Mouse (Mus musculus) urinary bladder, postnatal 4 days (tissue): ENCODE data around the gene Hipk1.
"Not testable (repeated sequence)": the region's sequence is repeated elsewhere in the genome, so short reads cannot be mapped to it uniquely, and the experiment has no call there.

Source experiments
- DNase-seq, 2 experiments: peaks; one replicate each; pipeline ENCODE4 v3.0.0; 2021 to 2022; ENCODE audit warnings: low spot score in 2 of 2

Gene Hipk1

GRCm38 (mm10) chr3:103791230-103792110, at the start of gene Hipk1:
Gene Hipk1 (minus strand): TSS chr3:103791563.
- DNase-seq, result peak; percentile 90 to 94

GRCm38 (mm10) chr3:103840946-103841345, 49.6 kb upstream of the Hipk1 start:
- DNase-seq, result not testable (repeated sequence)

- not testable (repeated sequence) for DNase-seq
These were observed 48.8 kb upstream of the Hipk1 start for GRCm38 (mm10) chr3:103840195-103840594.

GRCm38 (mm10) chr3:103839711-103840110, 48.3 kb upstream of the Hipk1 start:
- no peak for DNase-seq

- no peak for DNase-seq
These were observed 45.1 kb upstream of the Hipk1 start for GRCm38 (mm10) chr3:103836453-103836852.

- DNase-seq, result no peak
These were observed 44.6 kb upstream of the Hipk1 start for GRCm38 (mm10) chr3:103835951-103836310.

- no peak for DNase-seq
These were observed 44.0 kb upstream of the Hipk1 start for GRCm38 (mm10) chr3:103835272-103835950.

GRCm38 (mm10) chr3:103834001-103834400, 42.6 kb upstream of the Hipk1 start:
- DNase-seq, result no peak

- DNase-seq, result no peak
These were observed 41.1 kb upstream of the Hipk1 start, which contains the start of gene Bcl2l15 for GRCm38 (mm10) chr3:103832426-103832825. Gene Bcl2l15 (plus strand): TSS chr3:103832601.

- no peak for DNase-seq
These were observed 39.8 kb upstream of the Hipk1 start for GRCm38 (mm10) chr3:103831146-103831545.

- DNase-seq, result not testable (repeated sequence)
These were observed 39.3 kb upstream of the Hipk1 start for GRCm38 (mm10) chr3:103830681-103831080.

GRCm38 (mm10) chr3:103829036-103829435, 37.7 kb upstream of the Hipk1 start:
- no peak for DNase-seq

- DNase-seq, result no peak
These were observed 36.2 kb upstream of the Hipk1 start for GRCm38 (mm10) chr3:103827548-103827947.

- DNase-seq, result no peak
These were observed 19.6 kb upstream of the Hipk1 start for GRCm38 (mm10) chr3:103810967-103811366.

- DNase-seq, result no peak
These were observed 18.4 kb upstream of the Hipk1 start for GRCm38 (mm10) chr3:103809799-103810150.

- peak; percentile 87 to 92 for DNase-seq
These were observed 17.8 kb upstream of the Hipk1 start, which contains the start of the genes Dclre1b, Ap4b1 and Gm43064 for GRCm38 (mm10) chr3:103808891-103809798. Gene Dclre1b (minus strand): TSS chr3:103809444. Gene Ap4b1 (plus strand): TSS chr3:103809520. Gene Gm43064 (plus strand): TSS chr3:103809573.

GRCm38 (mm10) chr3:103805671-103806070, 14.3 kb upstream of the Hipk1 start:
- DNase-seq, result no peak

GRCm38 (mm10) chr3:103802861-103803260, 11.5 kb upstream of the Hipk1 start:
- DNase-seq, result no peak

GRCm38 (mm10) chr3:103801631-103802531, 10.5 kb upstream of the Hipk1 start:
- DNase-seq, result peak in 1 of 2 experiments; percentile 72

GRCm38 (mm10) chr3:103799507-103799906, 8.1 kb upstream of the Hipk1 start:
- no peak for DNase-seq

GRCm38 (mm10) chr3:103796389-103796788, 5.0 kb upstream of the Hipk1 start:
- no peak for DNase-seq
